Mouse (Mus musculus) hindlimb bud, embryonic 11.5 days (tissue): ENCODE measurements at regions not wholly inside any gene's neighbourhood (a gene's known extent, or its start where the extent isn't known, plus 50 kb on each side); places are given as distances from the start of the nearest gene placed in this dataset.

Experiments used
- DNase-seq: peaks from one replicate; pipeline ENCODE4 v3.0.0-alpha.2; 2012; ENCODE audit warnings: low read depth, low spot score; ENCODE audit errors: extremely low spot score

DNA sequence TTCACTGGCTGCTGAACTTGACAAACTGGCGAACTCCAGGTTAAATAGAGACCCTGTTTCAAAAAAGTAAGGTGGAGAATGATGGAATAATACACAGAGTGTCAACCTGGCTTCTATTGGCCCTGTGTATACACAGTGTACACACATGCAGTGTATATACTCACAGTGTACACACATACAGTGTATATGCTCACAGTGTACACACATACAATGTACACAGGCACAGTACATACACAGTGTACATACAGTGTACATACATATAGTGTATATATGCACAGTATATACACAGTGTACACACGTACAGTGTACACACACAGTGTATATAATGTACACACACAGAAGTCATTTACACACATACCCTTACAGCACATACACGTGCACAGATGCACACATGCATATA lies 52.4 kb upstream of the Aldh1b1 start:
- no peak for DNase-seq

DNA sequence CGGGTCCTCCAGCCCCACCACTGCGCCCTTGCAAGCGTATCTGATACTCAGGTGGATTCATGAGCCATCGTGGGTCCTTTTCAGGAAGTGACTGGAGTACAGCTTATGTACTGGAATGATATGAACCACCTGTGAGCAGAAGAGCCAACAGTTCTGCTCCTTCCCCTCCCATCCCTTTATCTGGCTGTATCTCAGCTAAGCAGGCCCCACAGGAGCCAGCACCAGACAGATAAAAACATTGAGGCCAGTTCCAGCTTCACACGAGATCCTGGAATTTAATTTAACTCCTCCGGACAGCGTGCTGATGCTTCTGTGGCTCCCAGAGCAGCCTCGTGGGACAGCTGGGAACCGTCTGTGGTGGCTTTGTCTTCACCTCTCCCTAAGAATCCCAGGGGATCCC lies 53.1 kb upstream of the Aldh1b1 start:
- no peak for DNase-seq

DNA sequence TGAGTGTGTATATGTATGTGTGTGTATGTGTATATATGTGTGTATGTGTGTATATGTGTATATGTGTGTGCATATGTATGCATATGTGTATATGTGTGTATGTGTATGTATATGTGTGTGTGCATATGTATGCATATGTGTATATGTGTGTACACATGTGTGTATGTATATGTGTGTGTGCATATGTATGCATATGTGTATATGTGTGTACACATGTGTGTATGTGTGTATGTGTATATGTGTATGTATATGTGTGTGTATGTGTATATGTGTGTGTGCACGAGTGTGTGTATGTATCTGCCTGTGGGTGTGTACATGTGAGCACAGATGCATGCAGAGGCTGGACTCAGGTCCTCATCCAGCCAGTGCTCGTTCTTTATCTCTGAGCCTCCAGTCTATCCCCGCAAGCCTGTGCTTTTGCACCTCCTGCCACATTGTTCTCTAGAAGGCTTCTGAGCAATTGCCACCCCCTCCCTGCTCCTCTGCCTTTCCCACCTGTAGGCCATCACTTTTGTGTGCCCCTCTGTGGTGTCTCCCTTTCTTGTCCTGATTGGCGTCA lies 53.9 kb upstream of the Aldh1b1 start:
- DNase-seq = no peak

DNA sequence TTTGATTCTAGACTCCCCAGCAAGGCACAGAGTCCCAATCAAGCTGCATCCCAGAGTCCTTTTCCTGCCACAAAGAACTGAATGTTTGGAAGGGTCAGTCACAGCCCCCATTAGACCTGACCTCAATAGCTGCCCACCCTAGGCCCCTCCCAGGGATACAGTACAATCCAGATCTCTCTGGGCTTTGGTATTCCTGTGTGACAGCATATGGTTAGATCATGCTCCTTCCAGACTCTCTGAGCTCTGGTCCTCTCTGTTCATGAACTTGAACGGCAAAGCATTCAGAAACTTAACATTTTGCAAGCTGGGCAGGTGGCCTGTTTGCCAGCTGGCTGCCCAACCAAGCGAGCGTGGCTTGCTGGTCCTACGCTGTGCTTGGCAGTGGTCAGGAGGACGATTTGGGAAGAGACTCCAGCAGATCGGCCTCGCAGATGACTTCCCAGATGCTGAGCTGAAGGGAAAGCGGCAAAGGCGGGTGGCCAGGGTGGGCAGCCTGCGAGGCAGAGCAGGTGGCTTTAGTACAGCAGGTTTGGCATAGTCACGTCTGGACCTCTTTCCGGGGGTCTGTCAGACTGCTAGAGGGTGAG lies 58.0 kb upstream of the Aldh1b1 start:
- DNase-seq = no peak

DNA sequence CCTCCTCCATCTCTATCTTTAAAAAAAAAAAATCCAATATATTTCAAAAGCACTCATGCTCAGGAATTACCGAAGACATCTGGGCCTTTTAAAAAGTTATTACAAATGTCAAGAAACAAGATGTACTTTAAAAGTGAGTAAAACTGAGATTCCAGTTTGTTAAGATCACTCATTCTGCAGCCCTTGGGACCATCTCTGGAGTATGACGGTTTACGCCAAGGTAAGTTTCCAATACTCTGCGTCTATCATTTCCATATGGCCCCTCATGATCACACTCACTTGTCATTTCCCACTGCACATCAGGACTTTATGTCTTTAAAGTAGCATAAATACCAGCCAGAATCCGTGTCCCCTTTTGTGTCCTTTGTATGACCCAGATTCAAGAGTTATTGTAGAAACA lies 58.5 kb upstream of the Aldh1b1 start:
- DNase-seq = no peak

DNA sequence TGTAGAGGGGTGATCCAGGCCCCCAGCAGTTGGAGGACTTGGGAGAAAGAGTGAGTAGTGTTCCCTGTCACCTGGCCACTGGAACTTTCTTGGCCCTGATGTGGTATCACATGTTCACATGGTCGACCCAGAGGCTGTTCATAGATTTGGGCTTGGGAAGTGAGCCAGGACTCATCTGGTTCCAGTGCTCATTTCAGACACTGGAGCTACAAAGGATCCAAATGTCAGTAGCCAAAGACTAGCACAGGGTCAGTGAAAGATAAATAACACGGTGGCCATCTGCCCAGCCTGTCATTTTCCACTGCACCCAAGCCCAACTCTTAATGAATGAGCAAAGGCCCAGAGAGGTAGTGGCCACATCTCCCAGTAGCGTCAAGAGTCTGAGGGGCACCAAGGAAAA lies 59.1 kb upstream of the Aldh1b1 start:
- no peak for DNase-seq

DNA sequence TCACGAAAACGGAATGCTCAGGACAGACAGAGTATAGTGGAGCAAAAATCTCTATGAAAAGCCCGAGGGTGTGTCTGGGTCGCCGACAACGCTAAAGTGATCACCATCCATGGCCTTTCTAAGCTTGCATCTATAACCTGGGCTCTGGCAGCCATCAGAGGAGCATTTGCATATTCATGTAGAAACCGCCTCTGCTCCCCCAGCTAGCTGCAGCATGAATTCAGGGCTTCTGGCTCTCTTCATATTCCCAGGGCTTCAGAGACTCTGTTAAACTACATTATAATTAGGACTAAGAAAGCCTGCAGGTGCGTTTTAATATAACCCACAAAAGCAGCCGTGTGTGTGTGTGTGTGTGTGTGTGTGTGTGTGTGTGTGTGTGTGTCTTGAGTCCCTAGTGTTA lies 59.7 kb upstream of the Aldh1b1 start:
- no peak for DNase-seq

DNA sequence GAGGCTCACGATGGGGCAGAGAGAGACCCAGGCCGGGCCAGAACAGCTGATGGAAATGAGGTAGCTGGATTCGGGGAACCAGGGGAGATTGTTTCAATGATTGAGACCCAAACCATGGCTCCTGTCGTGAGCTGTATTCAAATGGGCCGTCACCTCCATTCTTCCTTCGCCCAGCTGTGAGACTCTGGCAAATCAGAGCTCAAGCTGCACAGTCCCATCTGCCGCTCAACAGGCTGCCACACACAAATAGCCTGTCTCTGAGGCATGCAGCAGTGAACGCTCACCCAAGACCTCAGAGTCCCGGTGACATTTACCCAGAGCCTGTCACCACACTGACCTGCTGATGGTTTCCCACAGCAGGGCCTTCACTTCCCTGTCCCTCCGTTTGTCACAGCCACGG lies 60.1 kb upstream of the Aldh1b1 start:
- DNase-seq = no peak

DNA sequence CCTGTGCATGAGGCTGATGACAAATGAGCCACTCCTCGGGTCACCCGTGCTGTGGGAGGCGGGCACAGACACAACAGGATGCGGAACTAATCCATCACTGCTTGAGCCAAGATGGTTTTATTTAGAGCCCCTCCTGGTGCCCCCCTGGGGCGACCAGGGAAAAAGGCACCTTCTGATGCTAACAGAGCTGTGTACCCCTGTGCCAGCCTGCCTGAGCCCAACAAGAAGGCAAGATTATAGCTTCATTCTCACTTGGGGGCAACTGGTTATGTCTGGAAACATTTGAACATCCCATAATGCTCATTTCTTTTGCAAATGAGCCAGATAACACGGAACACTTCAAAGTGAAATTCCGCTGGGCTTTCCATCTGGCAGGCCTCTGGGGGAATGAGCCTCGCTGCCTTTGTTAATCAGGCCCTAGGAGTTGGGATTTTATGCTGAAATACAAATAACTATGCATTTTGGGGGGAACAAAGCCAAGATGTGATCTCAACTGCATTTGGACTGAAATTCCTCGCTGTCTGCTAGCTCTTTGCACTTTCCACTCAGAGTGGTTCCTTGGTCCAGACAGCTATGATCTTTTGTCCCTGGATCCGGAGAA lies 62.5 kb upstream of the Aldh1b1 start:
- DNase-seq = no peak

DNA sequence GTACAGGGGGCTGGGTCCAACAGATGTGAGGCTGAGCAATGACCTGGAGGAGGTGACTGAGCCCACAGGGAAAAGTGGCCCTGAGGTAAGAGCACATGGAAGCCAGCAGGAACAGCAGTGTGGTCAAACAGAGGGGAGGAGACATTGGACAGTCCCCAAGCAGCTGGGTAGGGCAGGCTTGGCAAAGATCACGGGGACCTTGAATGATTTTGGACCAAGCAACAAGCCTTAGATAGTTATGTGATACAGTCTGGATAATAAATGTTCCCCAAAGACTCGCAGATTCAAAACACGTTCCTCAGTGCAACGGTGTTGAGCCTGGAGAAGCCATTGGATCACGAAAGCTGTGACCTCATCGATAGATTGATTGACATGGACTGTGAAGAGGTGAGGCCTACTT lies 64.8 kb upstream of the Aldh1b1 start:
- no peak for DNase-seq

DNA sequence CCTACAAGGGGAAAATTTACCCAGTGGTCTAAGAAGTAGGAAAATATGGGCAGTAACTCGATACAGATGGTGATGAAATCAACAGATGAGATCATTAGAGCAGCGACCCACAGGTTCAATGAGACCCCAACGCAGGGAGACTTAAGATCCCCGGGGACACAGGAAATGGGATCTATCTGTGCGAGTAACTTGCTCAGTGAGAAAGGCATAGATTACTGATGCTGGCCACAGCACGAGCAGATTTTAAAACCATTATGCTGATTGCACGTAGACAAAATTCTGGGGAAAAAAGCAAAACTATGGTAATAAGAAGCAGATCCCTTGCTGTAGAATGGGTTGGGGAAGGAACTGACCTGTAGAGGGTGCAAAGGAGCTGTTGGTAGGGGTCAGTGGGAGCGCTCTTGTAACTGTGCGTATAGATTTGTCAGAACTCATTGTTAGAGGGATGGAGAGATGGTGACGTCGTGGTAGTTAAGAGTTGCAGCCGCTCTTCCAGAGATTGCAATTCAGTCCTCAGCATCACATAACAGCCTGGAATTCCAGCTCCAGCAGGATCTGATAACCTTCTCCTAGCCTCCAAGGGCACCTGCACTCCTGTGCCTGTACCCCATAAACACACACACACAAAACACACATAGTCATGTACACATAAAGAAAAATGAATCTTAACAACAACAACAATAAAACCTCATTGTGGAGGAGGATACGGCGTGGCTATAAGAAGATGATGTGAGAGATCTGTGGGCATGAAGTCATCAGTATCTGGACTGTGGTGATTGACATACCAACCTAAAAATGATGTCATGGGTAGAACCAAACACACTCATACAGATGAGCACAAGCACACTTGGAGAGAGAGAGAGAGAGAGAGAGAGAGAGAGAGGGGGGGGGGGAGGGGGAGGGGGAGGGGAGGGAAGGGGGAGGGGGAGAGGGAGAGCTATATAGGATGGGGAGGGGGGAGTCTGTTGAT lies 67.7 kb upstream of the Aldh1b1 start:
- DNase-seq = peak; percentile 64

DNA sequence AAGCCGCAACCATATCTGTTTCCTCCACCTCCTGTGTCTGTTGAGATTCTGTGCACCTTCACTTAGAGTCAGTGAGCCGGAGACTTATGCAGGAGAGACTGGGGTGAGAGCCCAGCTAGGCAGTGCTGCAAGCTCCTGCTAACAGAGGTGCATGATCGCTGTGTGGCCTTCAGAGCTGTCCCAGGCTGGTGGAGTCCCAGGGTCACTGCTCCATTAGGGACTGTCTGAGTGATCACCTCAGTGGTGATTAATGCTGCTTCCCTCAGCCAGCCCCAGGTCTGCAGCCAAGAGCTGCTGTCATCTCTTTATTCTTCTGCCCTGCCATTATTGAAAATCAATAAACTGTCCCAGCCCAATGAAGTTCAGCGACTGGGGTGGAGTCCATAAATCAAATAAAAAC lies 69.0 kb upstream of the Aldh1b1 start:
- DNase-seq = no peak

DNA sequence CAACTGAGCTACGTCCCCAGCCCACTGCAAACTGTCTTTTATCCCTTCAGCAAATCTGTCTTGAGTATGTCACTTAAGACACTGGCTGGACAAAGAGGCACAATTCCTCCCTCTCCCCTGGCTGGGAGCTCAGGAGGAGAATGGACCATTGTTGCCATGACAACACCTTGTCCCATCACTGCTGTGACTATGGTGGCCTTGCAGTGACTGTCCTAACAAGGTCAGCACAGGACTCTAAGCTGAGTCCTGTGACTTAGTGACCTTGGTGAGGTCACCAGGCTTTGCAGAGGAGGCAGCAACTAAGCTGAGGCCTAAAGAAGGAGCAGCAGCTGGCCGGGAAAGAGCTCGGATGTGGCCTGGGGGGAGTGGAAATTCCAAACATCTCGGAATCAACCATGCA lies 70.0 kb upstream of the Aldh1b1 start:
- DNase-seq = no peak

DNA sequence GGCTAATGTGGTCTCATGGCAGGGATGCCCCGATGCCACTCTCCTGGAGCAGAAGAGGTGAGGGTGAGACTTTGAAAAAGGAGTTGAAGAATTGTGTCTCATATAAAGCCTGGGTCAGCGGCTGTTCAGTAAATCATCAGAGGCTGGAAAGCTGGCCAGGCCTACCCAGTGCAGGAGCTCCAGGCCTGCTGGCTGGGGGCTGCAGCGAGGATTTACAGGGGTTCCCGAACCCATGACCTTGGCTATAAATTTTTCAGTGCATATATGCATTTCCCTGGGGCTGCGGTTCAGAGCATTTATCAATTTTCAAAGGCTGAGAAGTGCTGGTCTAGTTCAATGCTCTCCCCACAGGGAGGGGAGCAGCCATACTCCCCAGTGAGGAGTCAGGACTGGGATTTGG lies 70.9 kb upstream of the Aldh1b1 start:
- DNase-seq = no peak

DNA sequence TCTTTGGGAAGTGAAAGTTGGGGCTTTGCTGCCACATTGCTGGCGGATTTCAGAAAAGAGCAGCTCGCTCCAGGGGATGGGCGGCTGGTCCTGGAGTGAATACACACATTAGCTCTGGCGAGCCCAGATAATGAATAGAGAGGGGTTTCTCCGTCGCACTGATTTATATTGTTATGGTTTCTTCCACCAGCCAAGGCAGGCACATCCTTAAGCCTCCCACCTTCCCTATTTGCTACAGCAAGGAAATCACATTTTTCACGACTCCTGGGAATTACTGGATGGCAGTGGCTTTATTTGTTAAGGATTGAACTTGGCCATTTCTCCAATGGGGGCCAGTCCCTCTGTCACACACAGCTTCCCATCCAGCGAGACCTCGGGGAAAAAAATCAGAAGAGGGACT lies 71.3 kb upstream of the Aldh1b1 start:
- DNase-seq = no peak

DNA sequence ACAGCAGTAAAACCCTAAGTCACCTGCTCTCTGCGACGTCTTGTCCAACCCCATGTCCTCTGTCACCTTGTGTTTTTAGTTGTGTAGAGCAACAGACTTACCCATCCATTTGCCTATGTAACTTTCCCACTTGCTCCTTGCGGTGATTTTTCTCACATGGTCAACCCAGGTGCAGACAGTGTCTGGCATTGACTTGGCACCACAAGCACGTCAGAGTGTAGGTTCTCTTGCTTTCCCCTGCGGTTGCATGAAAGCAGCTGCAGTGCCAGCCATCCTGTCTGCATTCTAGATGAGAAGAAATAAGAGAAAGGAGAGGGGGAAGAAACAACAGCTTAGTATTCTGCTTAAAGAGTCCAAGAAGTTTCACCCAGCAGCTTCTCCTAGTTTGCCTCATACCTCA lies 72.0 kb upstream of the Aldh1b1 start:
- DNase-seq = no peak

DNA sequence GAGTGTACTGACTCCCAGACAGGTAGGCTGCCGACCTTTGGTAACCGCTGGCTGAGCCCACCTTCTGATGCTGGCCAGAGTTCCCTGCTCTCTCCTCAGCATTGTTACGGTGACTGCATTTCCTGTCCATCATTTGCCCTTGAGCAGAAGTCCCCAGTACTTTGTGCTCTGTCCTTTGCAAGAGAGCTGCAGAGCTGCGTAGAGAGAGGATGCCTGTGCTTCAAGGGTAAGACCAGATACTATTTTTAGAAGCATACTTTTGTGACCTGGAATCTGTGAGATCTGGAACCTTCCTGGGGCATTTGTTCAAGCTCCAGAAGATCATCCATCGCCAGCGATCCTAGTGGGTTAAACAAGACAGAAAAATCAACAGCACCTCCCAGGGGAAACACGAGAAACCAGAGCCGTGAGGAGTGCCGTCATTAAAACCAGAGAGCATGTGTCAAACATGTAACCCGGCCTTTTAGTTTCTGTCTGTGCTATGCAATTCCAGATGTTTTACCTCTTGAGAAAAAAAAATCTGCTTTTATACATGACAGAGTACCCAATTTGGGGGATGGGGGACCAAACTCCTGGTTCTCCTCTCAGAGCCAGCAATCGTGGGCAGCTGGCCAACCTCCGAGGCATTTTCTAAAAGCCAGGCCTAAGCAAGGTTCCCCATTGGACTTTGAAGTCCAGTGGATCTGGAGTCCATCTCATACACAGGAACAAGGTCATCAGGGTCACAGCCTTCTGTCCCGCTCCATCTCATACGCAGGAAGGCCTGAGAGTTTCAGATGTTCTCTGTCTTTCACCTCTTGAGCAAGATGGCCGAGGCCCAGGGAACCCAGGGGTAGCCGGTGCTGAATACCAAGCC lies 73.5 kb upstream of the Aldh1b1 start:
- DNase-seq = no peak

DNA sequence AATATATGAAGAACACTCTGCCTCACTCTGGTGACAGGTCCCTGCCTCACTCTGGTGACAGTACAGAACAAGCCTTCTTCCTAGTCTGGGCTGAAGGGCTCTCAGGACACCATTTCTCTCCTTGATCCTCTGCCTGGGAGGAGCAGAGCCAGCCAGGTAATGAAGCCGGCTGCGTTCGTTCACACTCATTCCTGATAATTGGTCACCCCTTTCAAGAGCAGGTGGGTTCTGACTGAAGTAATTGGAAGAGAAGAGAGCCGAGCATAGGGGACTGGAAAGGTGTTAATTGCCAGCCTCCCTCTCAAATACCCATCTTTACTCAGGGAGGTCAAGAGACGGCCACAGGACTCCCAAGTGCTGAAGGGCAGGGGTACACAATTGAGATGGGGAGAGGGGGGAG lies 78.5 kb upstream of the Aldh1b1 start:
- DNase-seq = no peak

DNA sequence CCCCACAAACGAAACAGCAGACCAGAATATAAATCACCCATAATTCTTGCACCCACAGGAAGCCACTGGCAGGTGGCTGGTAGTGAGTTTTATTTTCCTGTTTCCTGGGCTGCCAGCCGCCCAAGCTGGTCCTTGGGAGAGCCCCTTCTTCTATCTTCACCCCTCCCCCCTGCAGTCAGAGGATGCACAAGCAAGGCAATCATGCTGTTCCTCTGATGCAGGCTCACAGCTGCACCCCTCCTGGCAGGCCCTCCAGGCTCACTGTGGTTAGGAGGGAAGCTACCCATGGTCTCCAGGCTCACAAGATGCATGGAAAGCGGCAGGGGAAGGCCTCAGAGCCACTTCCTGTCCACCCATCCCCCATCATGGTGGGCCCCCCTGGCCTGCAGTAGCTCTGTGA lies 79.3 kb upstream of the Aldh1b1 start:
- DNase-seq = no peak

DNA sequence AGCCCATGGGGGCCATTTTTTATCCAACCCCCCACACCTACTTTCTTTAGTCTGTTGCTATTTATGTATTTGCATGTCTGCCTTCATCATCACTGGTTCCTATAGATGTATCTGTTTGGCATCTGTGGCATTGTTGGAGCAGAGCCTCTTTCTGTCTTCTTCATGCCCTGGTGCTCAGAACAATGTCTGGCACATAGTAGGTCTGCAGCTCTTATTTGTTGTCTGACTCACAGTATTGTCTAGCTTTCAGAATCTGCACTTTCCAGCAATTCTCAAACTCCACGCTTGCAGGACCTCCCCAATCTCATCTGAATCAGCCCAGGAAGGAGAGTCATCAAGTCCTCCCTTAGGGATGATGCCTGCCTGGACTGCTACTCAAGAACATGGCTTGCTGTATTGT lies 82.9 kb upstream of the Aldh1b1 start:
- no peak for DNase-seq
